Mouse (Mus musculus) thymus, adult 2 months (tissue): ENCODE measurements around the gene Grap2.

Experiments used
- CTCF ChIP-seq: fragments of 200-500 bp; IDR thresholded peaks from 2 replicates; pipeline ENCODE4 v1.5.1; 2012; ENCODE audit warnings: mild to moderate bottlenecking, control low read depth, low read length, moderate library complexity, borderline replicate concordance; ENCODE audit not compliant: control insufficient read depth, poor library complexity, insufficient read depth; ENCODE audit errors: extremely low read depth
- POLR2A ChIP-seq: fragments of 200-500 bp; IDR thresholded peaks from 2 replicates; pipeline ENCODE4 v1.6.1; 2012; ENCODE audit warnings: mild to moderate bottlenecking, low read length, control low read depth, moderate library complexity; ENCODE audit not compliant: control insufficient read depth, poor library complexity, insufficient read depth; ENCODE audit errors: extremely low read depth

- TF ChIP-seq CTCF, result no peak
- no peak for TF ChIP-seq POLR2A
Observed at GRCm38 (mm10) chr15:80634391-80635193, 62.2 kb downstream of the Grap2 start.
